Mouse (Mus musculus) myocyte (in vitro differentiated cells): ENCODE measurements around the gene Ppp3r2. TPM values are rescaled to one million over a fixed set of nuclear protein-coding genes. Genes with fewer than 3 reads are reported as not detected.

Source experiments
- H3K27me3 ChIP-seq: one replicate; pipeline ENCODE4 v1.6.1; 2011; ENCODE audit not compliant: control insufficient read depth, insufficient read depth, insufficient read length
- H3K36me3 ChIP-seq: one replicate; pipeline ENCODE4 v1.6.1; 2011; ENCODE audit not compliant: control insufficient read depth, insufficient read depth
- H3K4me2 ChIP-seq: one replicate; pipeline ENCODE4 v1.6.1; 2011; ENCODE audit warnings: low read depth, control low read depth
- H3K4me3 ChIP-seq: one replicate; pipeline ENCODE4 v1.5.1; 2011; ENCODE audit warnings: mild to moderate bottlenecking, control low read depth, moderate library complexity
- H3K79me2 ChIP-seq: one replicate; pipeline ENCODE4 v1.6.1; 2011; ENCODE audit not compliant: control insufficient read depth, insufficient read depth
- H3ac ChIP-seq: one replicate; pipeline ENCODE4 v1.6.1; 2011; ENCODE audit not compliant: control insufficient read depth, insufficient read length
- CEBPB ChIP-seq: IDR thresholded peaks from 2 replicates; pipeline ENCODE4 v1.6.1; 2011; ENCODE audit warnings: mild to moderate bottlenecking, moderate library complexity; ENCODE audit not compliant: poor library complexity, insufficient read depth, severe bottlenecking
- E2F4 ChIP-seq: IDR thresholded peaks from one replicate; pipeline ENCODE4 v1.6.1; 2011; ENCODE audit warnings: mild to moderate bottlenecking, control low read depth, moderate library complexity; ENCODE audit not compliant: insufficient read depth
- MAX ChIP-seq: IDR thresholded peaks from one replicate; pipeline ENCODE4 v1.6.1; 2011; ENCODE audit warnings: low read depth, mild to moderate bottlenecking, control low read depth
- MYOD1 ChIP-seq, 3 experiments: IDR thresholded peaks; one replicate each; pipeline ENCODE4 v1.6.1; 2011; ENCODE audit warnings: control low read depth in 2 of 3, low read depth in 2 of 3, mild to moderate bottlenecking in 2 of 3, moderate library complexity in 1 of 3; ENCODE audit not compliant: insufficient read length in 2 of 3, control insufficient read depth in 1 of 3
- MYOG ChIP-seq, 3 experiments: IDR thresholded peaks; one replicate each; pipeline ENCODE4 v1.6.1; 2011; ENCODE audit warnings: control low read depth in 2 of 3, low read depth in 2 of 3, mild to moderate bottlenecking in 2 of 3; ENCODE audit not compliant: insufficient read length in 2 of 3, control insufficient read depth in 1 of 3, insufficient read depth in 1 of 3
- POLR2A ChIP-seq: IDR thresholded peaks from one replicate; pipeline ENCODE4 v1.6.1; 2011; ENCODE audit warnings: low read depth, mild to moderate bottlenecking, control low read depth, moderate library complexity; ENCODE audit not compliant: insufficient read length
- POLR2AphosphoS2 ChIP-seq: IDR thresholded peaks from one replicate; pipeline ENCODE4 v1.6.1; 2011; ENCODE audit warnings: low read depth, control low read depth; ENCODE audit not compliant: insufficient read length
- REST ChIP-seq: IDR thresholded peaks from one replicate; pipeline ENCODE4 v1.6.1; 2011; ENCODE audit warnings: mild to moderate bottlenecking, control low read depth, moderate library complexity; ENCODE audit not compliant: insufficient read depth, insufficient read length
- SRF ChIP-seq: IDR thresholded peaks from one replicate; pipeline ENCODE4 v1.6.1; 2011; ENCODE audit warnings: low read depth; ENCODE audit not compliant: control insufficient read depth, insufficient read length
- TCF12 ChIP-seq: IDR thresholded peaks from one replicate; pipeline ENCODE4 v1.6.1; 2011; ENCODE audit warnings: mild to moderate bottlenecking, control low read depth; ENCODE audit not compliant: poor library complexity, insufficient read depth, severe bottlenecking
- TCF3 ChIP-seq: IDR thresholded peaks from one replicate; pipeline ENCODE4 v1.6.1; 2011; ENCODE audit warnings: low read depth, control low read depth; ENCODE audit not compliant: insufficient read length
- USF1 ChIP-seq: IDR thresholded peaks from one replicate; pipeline ENCODE4 v1.6.1; 2011; ENCODE audit warnings: low read depth, mild to moderate bottlenecking, control low read depth, moderate library complexity
- polyA plus RNA-seq: library from polyadenylated mRNA; unstranded; fragments of >200 nt; fragmentation: generic; extraction: Trizol; gene quantifications from one replicate; pipeline ENCODE4 v1.2.1, GENCODE M21; 2012; ENCODE audit warnings: missing spikeins

Ppp3r2 gene
- polyA plus RNA-seq, 1 experiment, result not detected

DNA sequence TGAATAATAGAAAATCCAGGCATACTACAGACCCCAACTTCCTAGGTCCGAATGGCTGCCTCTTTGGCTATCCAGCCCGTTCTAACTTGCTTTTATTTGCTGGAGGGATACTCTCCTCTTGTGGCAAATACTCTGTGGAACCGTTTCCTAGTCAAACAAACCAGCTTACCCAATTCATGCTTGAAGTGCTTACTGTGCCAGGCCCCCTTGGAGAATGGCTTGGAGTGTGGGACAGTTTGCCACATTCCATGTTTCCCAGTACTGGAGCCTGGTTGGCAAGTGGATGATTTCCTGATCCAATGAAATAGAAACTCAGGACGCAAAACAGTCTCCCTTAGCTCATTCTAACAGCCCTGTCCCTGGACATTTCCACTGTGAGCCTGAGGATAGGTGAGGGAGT lies 19.6 kb downstream of the Ppp3r2 start:
- H3K4me3 ChIP-seq, result no peak overlapping the region
- H3K36me3 ChIP-seq, result peaks cover 24% of the 10 kb centered on the region
- H3K27me3 ChIP-seq, result no peaks in the 10 kb centered on the region
- H3K79me2 ChIP-seq, result no peaks in the 10 kb centered on the region
- no peak overlapping the region for H3K4me2 ChIP-seq
- no peak for TF ChIP-seq CEBPB
- no peak overlapping the region for H3ac ChIP-seq

DNA sequence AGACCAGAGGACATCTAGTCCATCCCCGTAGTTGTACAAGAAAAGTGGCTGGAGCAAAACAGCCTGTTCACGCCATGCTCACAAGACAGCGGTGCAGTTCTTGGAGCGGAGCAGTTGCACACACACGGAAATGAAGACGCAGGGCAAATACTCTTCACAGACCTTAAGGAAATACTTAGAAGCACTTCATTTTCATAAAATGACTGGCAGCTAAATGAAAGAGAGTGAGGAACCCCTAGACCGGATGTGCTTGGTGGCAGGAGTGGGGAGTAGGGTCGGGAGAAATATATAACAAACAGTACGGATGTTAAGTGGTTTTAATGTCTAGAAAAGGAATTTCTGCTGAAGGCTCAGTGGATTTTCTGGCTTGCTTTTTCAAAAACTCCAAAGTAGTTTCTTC lies 20.2 kb downstream of the Ppp3r2 start:
- H3K79me2 ChIP-seq, result no peaks in the 10 kb centered on the region
- no peak for TF ChIP-seq REST
- no peak overlapping the region for H3K4me2 ChIP-seq
- peaks cover 25% of the 10 kb centered on the region for H3K36me3 ChIP-seq
- no peak overlapping the region for H3ac ChIP-seq
- H3K4me3 ChIP-seq, result no peak overlapping the region
- H3K27me3 ChIP-seq, result no peaks in the 10 kb centered on the region

- no peaks in the 10 kb centered on the region for H3K79me2 ChIP-seq
- no peaks in the 10 kb centered on the region for H3K27me3 ChIP-seq
- no peak overlapping the region for H3K4me3 ChIP-seq
- H3K4me2 ChIP-seq, result no peak overlapping the region
- peaks cover 42% of the 10 kb centered on the region for H3K36me3 ChIP-seq
- TF ChIP-seq MYOG (IDR thresholded peaks at IDR 0.05; ENCODE audit: control insufficient read depth in 1 of 3, insufficient read depth in 1 of 3, insufficient read length in 2 of 3, low read depth in 2 of 3) (no peak), TCF3 (no peak), REST (no peak), USF1 (no peak), E2F4 (no peak), MAX (no peak), MYOD1 (IDR thresholded peaks at IDR 0.05; ENCODE audit: control insufficient read depth in 1 of 3, insufficient read length in 2 of 3, low read depth in 2 of 3) (no peak), POLR2A (no peak), SRF (no peak), POLR2AphosphoS2 (no peak), TCF12 (no peak), CEBPB (no peak)
- H3ac ChIP-seq, result no peak overlapping the region
These were observed 22.4 kb downstream of the Ppp3r2 start for GRCm38 (mm10) chr4:49659421-49659820.

DNA sequence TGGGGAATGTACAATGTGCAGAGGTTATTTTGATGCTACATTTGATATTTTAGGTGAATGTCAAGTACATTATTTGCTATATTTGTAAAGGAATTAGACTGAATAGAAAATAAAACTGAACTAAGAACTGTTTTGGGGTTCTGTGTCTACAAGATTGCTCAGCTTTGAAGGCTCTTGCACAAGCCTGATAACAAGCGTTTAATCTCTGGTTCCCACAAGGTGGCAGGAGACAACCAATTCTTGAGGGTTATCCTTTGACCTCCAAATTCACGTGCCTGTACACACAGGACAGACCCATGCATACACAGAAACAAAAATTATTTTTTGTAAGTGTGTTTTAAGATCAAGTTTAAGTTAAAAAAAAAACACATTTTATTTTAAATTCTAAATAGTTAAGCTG lies 41.9 kb downstream of the Ppp3r2 start:
- peaks cover 31% of the 10 kb centered on the region for H3K36me3 ChIP-seq
- no peak overlapping the region for H3K4me2 ChIP-seq
- H3K4me3 ChIP-seq, result no peak overlapping the region
- no peak overlapping the region for H3ac ChIP-seq
- H3K27me3 ChIP-seq, result no peaks in the 10 kb centered on the region
- TF ChIP-seq MYOG (IDR thresholded peaks at IDR 0.05; ENCODE audit: control insufficient read depth in 1 of 3, insufficient read depth in 1 of 3, insufficient read length in 2 of 3, low read depth in 2 of 3), result no peak
- TF ChIP-seq CEBPB, result no peak
- TF ChIP-seq POLR2AphosphoS2, result no peak
- no peak for TF ChIP-seq MAX
- TF ChIP-seq TCF12, result no peak
- no peak for TF ChIP-seq REST
- TF ChIP-seq POLR2A, result no peak
- no peak for TF ChIP-seq MYOD1 (IDR thresholded peaks at IDR 0.05; ENCODE audit: control insufficient read depth in 1 of 3, insufficient read length in 2 of 3, low read depth in 2 of 3)
- no peak for TF ChIP-seq USF1
- H3K79me2 ChIP-seq, result peaks cover 1% of the 10 kb centered on the region

GRCm38 (mm10) chr4:49637821-49638220 lies 44.0 kb downstream of the Ppp3r2 start:
- TF ChIP-seq MAX (no peak), MYOD1 (IDR thresholded peaks at IDR 0.05; ENCODE audit: control insufficient read depth in 1 of 3, insufficient read length in 2 of 3, low read depth in 2 of 3) (no peak), POLR2AphosphoS2 (no peak), USF1 (no peak), E2F4 (no peak), TCF3 (no peak), TCF12 (no peak), POLR2A (no peak), SRF (no peak), MYOG (IDR thresholded peaks at IDR 0.05; ENCODE audit: control insufficient read depth in 1 of 3, insufficient read depth in 1 of 3, insufficient read length in 2 of 3, low read depth in 2 of 3) (no peak), REST (no peak), CEBPB (no peak)
- no peak overlapping the region for H3K4me3 ChIP-seq
- no peaks in the 10 kb centered on the region for H3K27me3 ChIP-seq
- no peak overlapping the region for H3K4me2 ChIP-seq
- no peak overlapping the region for H3ac ChIP-seq
- H3K36me3 ChIP-seq, result peaks cover 30% of the 10 kb centered on the region
- peaks cover 21% of the 10 kb centered on the region for H3K79me2 ChIP-seq

- H3ac ChIP-seq, result peak overlapping the region; percentile 62
- no peaks in the 10 kb centered on the region for H3K27me3 ChIP-seq
- peaks cover 27% of the 10 kb centered on the region for H3K79me2 ChIP-seq
- TF ChIP-seq TCF3 (no peak), CEBPB (no peak), MYOG (IDR thresholded peaks at IDR 0.05; ENCODE audit: control insufficient read depth in 1 of 3, insufficient read depth in 1 of 3, insufficient read length in 2 of 3, low read depth in 2 of 3) (no peak), E2F4 (no peak), MAX (no peak), POLR2AphosphoS2 (no peak), REST (no peak), USF1 (no peak), SRF (no peak), POLR2A (no peak), MYOD1 (IDR thresholded peaks at IDR 0.05; ENCODE audit: control insufficient read depth in 1 of 3, insufficient read length in 2 of 3, low read depth in 2 of 3) (no peak), TCF12 (no peak)
- H3K36me3 ChIP-seq, result peaks cover 10% of the 10 kb centered on the region
- H3K4me3 ChIP-seq, result peak overlapping the region; percentile 91
- peak overlapping the region; percentile 64 for H3K4me2 ChIP-seq
These were observed 49.7 kb downstream of the Ppp3r2 start for GRCm38 (mm10) chr4:49632139-49632481.
